Mouse (Mus musculus) mesoderm, embryonic 11.5 days (tissue): Measurements from ENCODE around the gene Wrap53.
"Not testable (repeated sequence)": the region's sequence is repeated elsewhere in the genome, so short reads cannot be mapped to it uniquely, and the experiment has no call there.

ENCODE experiments used
- DNase-seq: peaks from one replicate; pipeline ENCODE4 v3.0.0-alpha.2; 2012; ENCODE audit warnings: low read depth, low spot score

The Wrap53 gene

DNA sequence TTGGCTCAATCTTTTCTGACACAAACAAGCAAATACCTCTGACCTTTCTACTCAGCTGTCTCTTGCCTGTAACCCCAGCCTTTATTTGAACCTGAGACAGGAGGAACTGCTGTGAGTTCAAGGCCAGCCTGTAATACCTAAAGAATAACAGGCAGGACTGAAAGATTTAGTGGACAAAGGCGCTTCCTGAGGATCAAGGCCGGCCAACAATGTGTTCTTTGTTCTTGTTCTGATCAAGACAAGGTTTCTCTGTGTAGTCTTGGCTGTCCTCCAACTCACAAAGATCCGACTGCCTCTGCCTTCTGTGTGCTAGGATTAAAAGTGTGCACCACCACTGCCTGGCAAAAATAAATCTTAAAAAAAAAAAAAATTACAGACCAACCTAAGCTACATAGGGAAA, 15.7 kb downstream of the Wrap53 start:
- no peak for DNase-seq

DNA sequence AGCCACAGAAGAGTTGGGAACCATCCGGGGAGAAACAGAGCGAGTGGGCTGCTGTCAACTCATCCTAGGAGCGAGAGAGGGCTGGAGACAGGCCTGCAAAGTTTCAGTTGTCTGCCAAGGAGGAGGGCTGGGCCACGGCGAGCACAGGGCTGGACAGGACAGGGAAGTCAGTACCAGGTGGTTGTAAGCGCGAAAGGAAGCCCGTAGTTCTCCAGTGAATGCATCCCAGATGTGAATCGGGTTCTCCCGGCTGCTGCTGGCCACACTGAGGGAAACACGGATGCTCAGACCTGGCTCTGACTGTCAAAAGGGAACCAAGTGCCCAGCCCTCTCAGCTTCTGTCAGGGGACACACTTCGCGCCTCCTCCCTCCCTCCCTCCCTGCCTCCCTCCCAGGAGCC, 16.7 kb downstream of the Wrap53 start:
- DNase-seq: no peak

DNA sequence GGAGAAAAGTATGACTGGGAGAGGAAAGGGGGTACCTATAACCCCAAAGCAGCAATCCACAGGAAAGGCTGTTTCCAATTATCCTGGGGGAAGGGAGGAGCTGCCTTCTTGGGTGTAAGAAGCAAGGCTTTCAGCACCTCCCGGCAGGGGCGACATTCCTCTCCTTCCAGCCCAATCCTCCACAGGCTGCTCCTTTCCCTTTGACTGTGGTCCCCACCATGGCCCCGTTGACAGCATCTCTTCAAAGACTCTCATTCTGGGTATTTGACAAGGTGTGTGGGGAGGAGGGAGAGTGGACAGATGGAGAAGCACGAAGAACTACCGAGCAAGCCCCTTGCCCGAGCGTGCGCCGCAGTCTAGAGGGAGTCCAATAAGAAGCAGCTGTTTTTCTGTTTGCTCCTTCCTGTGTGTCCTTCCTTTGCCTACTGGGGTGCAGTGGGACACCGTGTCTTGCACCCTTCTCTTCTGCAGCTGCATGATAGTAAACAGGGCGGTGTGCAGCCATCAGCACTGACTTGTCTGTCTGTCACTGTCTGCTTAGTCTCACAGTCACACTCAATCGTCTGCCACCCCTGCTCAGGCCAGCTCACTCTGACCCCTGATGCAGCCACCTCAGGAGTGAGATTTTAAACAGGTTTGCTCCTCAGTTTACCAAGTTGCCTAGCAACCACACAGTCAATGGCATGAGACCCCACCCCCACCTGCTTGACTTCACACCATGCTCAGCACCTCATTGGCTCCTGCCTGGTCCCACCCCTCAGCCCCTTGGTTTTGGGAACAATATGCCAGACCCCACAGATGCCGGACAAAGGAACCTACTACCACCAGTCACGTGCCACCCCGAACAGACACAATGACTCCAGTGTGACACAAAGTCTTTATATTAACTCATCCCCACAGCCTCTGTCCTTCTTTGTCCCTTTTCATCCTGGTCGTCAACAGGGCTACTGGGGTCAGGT, 18.9 kb downstream of the Wrap53 start:
- peak; percentile 74 for DNase-seq

DNA sequence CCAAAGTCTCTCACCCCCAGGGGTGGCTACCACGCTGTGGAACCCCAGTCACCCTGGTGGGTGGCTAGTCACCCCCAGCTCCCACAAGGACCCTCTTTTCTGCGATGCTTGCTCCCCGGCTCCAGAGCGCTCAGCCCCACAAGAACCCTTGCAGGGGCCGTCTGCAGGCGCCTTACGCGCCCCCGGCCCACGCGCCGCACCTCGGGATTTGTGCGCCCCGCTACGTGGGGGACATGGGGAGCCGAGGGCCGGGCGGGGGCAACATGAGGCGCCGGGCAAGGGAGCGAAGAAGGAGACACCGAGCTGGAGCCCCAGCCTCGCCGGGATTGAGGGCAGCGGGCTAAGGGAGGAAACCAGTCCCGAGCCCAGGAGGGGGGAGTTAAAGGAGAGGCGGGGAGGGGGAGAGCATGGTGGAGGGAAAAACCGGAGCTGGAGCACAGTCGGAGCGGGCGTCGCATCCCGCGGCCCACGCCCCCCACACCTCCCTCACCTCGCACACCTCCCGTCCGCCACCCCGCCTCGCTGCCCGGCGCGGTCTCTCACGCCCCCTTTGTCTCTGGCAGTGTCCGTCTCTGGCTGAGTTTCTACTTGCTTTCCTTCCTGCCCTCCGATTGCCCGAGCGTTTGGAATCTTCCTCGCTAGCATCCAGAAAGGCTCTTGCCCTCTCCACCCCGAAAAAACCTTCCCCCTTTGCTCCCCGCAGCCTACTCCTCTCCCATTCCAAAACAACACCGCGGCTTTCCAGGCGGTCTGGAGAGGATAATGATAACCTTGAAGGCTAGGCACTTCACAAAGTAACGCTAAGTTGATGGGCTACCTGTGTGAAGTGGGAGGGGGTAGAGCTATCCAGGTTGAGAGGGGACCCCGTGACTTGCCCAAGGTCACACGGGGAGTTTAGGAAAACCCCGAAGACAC, 19.9 kb downstream of the Wrap53 start, which contains the start of gene Efnb3:
TSS of gene Efnb3 (minus strand) at position 355 of the 915 bp plus-strand sequence.
- DNase-seq: peak; percentile 80

DNA sequence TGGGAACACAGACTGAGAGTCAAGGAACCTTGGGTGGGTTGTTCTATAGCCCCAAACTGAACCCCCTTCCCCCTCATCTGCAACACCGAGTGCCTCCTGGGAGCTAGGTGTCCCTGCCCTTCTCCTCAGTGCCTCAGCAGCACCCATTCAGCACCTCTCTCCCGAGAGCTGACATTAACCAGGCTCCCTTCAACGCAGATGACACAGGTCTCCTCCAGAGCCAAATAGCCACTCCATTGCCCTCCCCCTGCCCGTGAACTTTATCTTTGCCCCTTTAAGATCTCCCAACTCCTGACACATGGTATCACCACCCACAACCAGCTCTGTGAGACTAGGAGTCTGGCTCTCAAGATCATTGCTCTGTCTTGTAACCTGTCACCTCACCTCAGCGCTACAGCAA, 20.9 kb downstream of the Wrap53 start:
- DNase-seq: no peak

DNA sequence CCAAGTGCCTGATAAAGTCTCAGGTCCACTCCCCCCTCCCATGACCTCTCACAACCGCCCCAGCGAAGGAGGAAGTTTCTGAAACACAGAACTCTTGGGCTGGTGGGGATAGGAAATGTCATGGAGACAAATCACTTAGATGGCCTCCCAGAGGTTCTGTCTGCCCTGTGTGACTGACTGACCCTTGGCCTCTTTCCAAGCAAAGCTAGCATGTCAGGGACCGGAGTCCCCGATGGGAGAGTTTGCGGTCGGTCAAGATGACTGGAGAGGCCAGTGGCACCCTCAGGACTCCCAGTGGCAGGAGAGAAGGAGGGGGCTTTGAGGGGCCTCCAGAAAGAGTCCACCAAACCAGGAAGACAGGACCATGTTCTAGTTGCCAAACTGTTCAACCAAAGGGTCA, 21.3 kb downstream of the Wrap53 start:
- DNase-seq: no peak

DNA sequence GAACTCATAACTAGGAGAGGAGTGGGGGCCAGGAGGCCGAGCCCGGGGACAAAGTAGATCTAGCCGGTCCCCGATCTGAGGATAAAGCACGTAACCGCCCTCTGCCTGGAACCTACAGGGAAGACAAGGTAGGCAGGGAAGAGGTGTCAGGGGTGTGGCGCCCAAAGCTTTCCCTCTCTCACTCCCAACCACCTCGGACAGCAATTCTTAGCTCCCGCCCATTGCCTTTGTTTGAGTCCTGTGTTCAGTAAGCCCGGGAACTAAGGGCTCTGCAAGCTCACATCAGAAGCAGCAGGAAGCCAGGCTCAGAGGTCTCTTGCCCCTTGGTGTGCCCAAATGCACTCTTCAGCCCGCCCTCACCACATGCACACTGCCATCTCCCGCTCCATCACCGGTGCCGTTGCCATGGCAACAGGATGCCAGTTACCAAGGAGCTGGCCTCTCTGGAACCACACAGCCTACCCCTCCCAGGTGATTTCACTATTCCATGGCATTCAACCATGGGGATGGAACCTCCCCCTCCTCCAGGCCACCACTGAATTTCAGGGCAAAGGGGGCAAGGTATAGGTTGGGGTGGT, 22.6 kb downstream of the Wrap53 start:
- DNase-seq: peak; percentile 79

DNA sequence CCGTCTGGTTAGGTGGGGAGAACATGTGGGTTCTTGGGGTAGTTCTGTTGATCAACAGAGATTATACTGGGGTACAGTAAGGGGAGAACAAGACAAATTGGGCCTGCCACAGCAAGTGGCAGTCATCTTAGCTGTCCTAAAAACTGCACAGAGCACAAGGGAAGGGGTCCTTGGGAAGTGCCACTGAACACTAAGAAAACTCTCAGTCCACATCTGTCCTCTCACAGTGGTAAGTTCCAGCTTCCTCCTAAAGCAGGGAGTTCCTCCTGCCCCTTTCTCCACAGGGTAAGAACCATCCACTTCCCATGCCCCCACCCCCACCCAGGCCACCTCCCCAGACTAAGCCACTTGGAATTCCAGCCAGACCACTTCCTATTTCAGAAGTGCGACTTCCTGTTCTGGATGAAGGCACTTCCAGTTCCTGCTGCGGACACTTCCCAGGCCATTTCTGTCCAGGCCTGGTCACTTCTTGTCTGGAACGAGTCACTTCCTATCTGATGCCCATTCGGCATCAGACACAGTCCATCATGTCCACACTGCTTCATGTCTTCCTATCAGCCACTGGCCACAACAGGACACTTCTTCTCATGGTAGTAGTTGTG, 25.4 kb downstream of the Wrap53 start:
- DNase-seq: no peak

DNA sequence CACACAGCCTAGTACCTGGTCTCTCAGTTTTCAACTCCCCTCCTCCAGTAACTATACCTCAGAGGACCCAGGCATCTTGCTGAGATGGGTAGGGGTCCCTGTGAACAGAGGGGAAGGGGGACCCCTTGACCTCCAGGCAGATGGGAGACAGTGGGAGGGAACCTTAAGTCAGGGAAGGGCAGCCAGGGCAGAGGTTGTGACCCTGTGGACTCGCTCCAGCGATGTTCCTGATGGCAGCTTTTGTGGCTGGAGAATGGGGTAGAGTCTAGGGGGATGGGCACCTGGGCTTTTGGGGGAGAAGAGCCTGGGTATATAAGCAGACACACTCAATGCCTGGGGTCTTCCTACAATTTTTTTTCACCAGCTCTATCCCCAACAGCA, 26.7 kb downstream of the Wrap53 start:
- DNase-seq: no peak

DNA sequence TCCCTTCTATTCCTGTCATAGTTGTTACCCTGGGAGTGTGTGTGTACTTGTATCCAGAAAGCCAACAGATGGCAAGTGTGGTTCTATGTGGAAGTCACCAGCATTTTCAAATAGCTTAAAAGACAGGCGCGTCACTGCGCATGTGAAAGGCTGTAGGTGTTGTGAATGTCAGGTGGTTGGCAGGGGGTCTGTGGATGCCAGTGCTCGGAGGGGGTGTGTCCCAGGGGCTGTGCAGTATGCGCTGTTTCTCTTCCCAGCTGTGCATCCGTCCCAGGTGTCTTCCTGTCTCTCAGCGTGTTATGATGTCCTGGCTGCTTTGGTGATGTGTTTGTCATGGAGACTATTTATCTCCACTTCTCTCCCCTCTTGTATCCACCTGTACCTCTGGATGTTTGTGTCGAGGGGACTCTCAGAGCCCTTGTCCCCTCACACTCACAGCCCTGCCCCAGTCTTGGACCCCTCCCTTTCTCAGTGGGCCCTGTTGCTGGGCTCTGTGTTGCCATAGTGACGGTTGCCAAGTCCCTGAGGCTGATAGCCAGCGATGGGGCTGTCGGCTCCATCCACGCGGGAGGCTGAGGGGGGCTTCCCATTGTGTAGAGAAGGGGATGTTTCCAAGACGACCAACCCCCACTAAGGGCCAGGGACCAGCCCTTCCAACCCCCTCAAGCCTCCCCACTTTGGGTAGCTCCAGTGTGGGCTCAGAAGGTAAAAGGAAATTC, 27.3 kb downstream of the Wrap53 start:
- peak; percentile 85 for DNase-seq

DNA sequence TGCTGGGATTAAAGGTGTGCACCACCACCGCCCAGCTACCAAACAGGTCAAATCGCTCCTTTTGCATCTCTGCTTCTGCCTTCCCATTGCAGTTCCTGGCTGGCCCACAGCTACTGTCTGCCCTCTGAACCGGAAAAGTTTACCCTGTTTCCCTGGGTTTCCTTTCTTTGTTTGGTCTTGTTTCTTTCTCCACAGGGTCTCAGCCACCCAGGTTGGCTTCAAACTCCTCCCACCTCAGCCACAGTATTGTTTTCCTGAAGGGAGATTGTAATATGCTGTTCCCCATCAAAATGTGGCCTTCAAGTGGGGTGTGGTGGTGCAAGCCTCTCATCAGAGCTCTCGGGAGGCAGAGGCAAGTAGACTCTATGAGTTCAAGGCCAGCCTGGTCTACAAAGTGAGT, 28.7 kb downstream of the Wrap53 start:
- DNase-seq: no peak

DNA sequence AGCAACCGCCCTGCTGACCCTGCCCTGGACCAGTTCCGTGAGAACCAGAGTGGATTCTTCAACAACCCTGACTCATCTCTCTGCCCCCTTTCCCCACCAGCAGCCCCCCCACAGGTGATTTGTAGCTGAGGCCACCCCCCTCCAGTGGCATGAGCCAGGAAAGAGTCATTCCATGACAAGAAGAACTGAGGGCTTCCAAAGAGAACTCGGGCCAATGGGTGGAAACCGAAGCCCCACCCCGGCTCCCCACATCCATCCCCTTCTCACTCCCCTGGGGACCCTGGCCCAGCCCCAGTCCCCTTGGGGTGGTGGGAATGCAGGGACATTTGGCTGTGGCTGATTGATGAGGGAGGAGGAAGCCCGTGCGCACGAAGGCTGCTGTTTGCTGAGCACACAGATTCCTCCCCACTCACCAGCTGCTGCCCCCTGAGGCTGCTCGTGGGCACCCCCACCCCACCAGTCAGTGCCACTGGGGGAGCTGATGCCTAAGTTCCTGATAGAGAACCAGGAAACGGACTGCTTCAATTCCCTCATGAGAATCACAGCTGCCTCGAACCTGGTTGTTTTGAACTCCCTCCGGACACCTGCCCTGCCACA, 30.9 kb downstream of the Wrap53 start, which contains the start of gene Dnah2:
TSS of gene Dnah2 (minus strand) at position 51 of the 597 bp plus-strand sequence.
- DNase-seq: no peak

DNA sequence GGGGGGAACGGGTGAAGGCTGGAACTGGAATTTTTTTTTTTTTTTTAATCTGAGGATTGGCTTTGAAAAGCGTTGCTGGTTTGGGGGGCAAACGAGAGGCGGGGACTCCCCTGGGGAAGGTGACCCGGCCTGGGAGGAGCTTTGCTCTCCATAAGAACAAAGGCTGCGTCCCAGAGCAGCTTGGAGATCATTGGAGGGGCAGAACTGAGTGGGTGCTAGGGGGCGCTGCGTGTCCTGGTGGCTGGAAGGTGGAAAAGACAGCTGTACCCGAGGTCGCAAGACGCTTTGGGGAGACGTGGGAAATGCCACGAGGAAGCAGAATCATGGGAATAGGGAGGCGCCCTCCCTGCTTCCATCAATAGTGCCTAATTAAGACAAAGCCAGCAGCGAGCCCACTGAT, 33.0 kb downstream of the Wrap53 start:
- no peak for DNase-seq

DNA sequence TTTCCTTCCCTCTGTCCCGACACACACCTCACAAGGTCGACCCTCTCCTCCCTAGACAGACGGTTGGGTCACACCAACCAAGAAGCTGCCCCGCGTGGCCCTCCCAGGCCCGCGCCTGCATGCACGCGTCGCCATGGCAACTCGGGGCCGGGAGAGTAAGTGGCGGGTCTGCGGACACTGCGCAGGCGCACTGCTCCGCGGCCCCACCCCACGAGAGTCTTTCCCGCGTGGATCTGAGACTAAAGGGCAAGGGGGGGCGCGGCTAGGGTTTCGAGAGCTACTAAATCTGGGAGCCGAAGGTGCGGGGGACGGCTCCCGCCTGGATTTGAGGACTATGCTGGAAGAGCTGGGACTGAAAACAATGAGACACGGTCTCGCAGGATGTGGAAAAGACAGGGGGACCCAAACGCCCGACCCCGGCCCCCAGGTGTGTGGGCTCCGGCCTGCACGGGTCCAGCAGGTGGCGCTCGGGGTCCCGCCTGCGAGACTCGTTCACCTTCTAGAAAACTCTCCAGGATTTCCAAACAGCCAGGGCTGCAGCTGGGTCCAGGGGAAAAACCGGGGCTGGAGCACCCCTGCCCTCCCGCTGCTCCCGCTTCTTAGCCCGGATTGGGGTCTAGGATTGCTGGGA, 33.5 kb downstream of the Wrap53 start:
- DNase-seq: peak; percentile 86

DNA sequence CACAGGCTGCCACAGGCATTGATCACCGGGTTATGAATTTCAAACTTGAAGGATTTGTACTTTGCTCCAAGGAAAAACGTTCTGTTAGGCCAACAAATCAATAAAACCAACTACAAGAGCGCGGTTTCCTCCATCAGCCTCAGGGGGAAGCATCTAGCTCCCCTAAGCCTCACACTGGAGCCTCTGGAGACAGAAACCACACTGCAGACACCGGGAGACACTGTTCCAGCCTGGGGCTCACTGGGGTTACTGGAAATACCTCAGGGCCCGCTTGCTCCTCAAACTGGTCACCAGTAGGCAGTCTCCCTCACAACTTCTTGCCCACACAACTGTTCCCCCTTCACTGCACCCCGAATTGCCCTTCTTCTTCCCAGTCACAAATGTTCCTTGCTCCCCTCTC, 34.1 kb downstream of the Wrap53 start:
- DNase-seq: no peak

DNA sequence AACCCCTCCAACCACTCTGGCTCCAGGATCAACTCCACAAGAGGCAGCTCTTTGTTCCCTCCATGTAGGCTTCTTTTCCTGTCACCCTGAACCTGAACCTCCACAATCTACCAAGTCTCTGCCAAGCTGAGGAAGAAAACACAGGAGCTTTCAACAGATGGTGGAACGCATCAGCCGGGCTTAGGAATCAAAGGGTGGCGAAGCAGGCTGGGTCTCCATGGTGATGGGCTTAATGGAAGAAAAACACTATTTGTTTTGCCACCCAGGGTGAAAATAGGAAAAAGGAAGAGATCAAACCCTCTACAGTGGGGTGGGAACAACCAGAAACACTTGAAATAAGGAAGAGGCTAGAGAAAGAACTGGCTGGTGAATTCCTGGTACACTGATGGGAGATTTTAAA, 36.5 kb downstream of the Wrap53 start:
- DNase-seq: no peak

DNA sequence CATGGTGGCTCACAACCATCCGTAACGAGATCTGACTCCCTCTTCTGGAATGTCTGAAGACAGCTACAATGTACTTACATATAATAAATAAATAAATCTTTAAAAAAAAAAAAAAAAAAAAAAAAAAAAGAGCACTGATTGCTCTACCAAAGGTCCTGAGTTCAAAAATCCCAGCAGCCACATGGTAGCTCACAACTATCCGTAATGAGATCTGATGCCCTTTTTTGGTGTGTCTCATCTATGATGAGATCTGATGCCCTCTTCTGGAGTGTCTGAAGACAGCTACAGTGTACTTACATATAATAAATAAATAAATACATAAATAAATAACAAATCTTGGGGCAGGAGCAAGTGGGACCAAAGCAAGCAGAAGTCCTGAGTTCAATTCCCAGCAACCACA, 38.3 kb downstream of the Wrap53 start:
- not testable (repeated sequence) for DNase-seq

DNA sequence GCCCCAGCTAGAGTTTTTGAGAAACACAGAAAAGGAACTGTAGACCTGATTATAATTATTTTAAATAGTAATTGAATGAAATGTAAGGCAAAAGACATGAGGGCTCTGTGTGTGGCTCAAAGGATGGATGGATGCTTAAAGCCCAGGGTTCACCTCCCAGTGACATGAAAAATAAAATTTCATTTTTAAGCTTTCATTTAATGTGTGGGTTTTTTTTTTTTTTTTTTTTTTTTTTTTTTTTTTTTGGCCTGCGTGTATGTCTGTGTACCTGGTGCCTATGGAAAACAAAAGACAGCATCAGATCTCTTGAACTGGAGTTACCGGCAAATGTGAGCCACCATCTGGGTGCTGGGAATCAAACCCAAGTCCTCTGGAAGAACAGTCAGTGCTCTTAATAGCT, 39.4 kb downstream of the Wrap53 start:
- no peak for DNase-seq

DNA sequence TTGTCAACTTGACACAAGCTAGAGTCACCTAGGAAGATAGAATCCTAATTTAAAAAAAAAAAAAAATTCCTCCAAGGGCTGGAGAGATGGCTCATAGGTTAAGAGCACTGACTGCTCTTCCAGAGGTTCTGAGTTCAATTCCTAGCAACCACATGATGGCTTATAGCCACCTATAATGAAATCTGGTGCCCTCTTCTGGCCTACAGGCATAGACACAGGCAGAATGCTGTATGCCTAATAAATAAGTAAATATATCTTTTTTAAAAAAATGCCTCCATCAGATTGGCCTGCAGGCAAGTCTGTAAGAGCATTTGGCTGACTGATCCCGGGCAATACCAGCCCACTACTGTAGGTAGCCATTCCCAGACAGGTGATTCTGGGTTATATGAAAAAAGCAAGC, 45.1 kb downstream of the Wrap53 start:
- DNase-seq: no peak
